Mouse (Mus musculus): ENCODE measurements at regions not wholly inside any gene's neighbourhood (a gene's known extent, or its start where the extent isn't known, plus 50 kb on each side); places are given as distances from the start of the nearest gene placed in this dataset.

- Histone ChIP-seq H3K4me3 (no peak overlapping the region), H3K27ac (no peak overlapping the region), H3K36me3 (no peaks in the 10 kb centered on the region), H3K27me3 (replicated peaks) (peaks cover 23% of the 10 kb centered on the region), H3K9me3 (no peaks in the 10 kb centered on the region), H3K4me2 (replicated peaks) (no peak overlapping the region), H3K9ac (no peak overlapping the region), H3K4me1 (peaks cover 63% of the 10 kb centered on the region)
- no peak for ATAC-seq (ENCODE audit: low FRiP score, low read depth)
- WGBS = 38% methylated on average over 7 of the region's 7 CpGs
Measured at GRCm38 (mm10) chr11:117413133-117413532, 71.0 kb upstream of the Gm11733 start.

DNA sequence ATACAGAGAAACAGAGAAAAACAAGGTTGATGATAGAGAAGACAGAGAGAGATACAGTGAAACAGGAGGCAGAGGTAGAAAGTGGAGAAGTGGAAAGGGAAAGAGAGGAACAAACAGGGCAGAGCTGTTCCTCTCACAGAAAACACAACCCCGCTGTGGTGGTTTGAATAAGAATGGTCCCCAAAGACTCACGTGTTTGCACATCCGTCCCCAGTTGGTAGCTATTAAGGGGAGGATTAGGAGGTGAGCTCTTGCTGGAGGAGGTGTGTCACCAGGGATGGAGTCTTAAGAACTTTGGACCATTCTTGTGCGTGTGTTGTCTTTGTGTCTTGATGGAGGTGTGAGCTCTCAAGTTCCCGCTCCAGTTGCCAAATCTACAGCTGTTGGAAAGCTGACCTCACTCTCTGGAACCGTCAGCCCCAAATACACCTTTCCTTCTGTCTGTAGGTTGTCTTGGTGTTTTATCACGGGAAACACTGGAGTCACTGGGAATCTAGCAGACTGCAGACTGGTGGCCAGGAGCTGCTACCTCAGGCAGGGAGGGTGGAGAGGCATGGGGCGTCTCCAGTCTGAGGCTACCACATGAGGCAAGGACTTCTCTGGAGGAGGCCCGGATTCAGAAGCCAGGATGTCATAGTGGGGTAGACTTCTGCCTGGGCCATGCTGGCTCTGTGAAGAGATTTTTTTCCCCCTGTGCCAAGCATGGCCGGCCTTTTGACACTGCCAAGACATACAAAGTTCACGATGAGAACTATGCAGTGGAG is 70.0 kb upstream of the Gm11733 start:
- WGBS = 18% methylated on average over 11 of the region's 11 CpGs
- Histone ChIP-seq H3K27me3 (replicated peaks) (peaks cover 29% of the 10 kb centered on the region), H3K27ac (no peak overlapping the region)

DNA sequence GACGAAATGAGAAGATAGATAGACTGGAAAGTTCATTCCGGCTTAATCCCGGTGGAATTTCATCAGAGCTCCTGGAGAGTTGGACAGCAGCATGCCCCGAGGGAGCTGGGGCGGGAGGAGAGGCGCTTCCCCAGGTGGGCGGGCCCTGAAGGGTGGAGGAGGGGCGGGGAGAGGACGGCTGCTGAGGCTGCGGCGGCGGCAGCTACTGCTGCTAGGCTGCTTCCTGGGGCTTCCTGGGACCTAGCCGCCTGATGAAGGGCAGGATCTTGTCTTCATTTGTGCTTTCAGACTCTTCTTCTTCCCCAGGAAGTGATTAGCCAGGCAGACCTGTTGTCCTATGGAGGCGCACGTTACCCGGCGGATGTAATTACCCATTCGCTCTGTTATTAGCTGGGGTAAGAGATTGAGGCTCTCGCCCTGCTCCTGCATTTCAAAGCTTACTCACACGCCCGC is 69.3 kb upstream of the Gm11733 start:
- no peak for ATAC-seq (ENCODE audit: low FRiP score, low read depth)
- Histone ChIP-seq H3K4me3 (peak overlapping the region; percentile 7), H3K27ac (no peak overlapping the region), H3K4me2 (replicated peaks) (peak overlapping the region; percentile 50), H3K9me3 (no peaks in the 10 kb centered on the region), H3K9ac (no peak overlapping the region), H3K4me1 (peaks cover 52% of the 10 kb centered on the region), H3K36me3 (no peaks in the 10 kb centered on the region), H3K27me3 (replicated peaks) (peaks cover 32% of the 10 kb centered on the region)
- under 1% methylated on average over 21 of the region's 21 CpGs for WGBS

More for the DNA sequence above, 70.0 kb upstream of the Gm11733 start:
- no peak for ATAC-seq (ENCODE audit: low FRiP score, low read depth)
- Histone ChIP-seq H3K9me3 (no peaks in the 10 kb centered on the region), H3K4me3 (no peak overlapping the region), H3K4me2 (replicated peaks) (peak overlapping the region; percentile 50; the same call in 1 of the 2 replicates), H3K36me3 (no peaks in the 10 kb centered on the region), H3K4me1 (peaks cover 57% of the 10 kb centered on the region), H3K9ac (no peak overlapping the region)

DNA sequence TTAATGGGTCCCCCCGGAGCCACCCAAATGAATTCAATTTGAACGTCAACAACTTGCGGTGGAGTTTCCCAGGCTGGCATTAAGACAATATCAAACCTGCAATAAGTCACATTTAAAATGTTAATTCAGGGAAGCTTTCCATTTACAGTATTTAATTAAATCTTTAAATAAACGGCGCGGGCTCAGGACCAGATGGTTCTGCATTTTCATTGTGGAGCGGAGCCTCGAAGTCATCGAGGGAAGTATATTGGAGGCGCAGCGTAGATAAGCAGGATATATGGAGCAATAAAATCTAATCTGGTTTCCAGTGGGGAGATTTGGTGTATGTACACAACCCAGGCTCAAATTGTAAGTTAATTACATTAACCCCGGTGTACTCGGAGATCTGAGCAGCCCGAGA is 68.7 kb upstream of the Gm11733 start:
- ATAC-seq (ENCODE audit: low FRiP score, low read depth) = no peak
- no peaks in the 10 kb centered on the region for H3K36me3 ChIP-seq
- no peak overlapping the region for H3K9ac ChIP-seq
- H3K4me2 ChIP-seq (replicated peaks) = peak overlapping the region; percentile 50
- no peak overlapping the region for H3K4me3 ChIP-seq
- no peaks in the 10 kb centered on the region for H3K9me3 ChIP-seq
- peaks cover 47% of the 10 kb centered on the region for H3K4me1 ChIP-seq
- H3K27me3 ChIP-seq (replicated peaks) = peaks cover 32% of the 10 kb centered on the region
- WGBS = 1% methylated on average over 14 of the region's 14 CpGs
- H3K27ac ChIP-seq = no peak overlapping the region

- no peak overlapping the region for H3K4me3 ChIP-seq
- WGBS = 5% methylated on average over 13 of the region's 13 CpGs
- H3K4me1 ChIP-seq = peaks cover 47% of the 10 kb centered on the region
- no peak overlapping the region for H3K27ac ChIP-seq
- ATAC-seq (ENCODE audit: low FRiP score, low read depth) = 0 out of 2 replicates have a peak, but pooled peaks have one; percentile 44
- no peaks in the 10 kb centered on the region for H3K36me3 ChIP-seq
- H3K9ac ChIP-seq = no peak overlapping the region
- no peaks in the 10 kb centered on the region for H3K9me3 ChIP-seq
- peak overlapping the region; percentile 50 for H3K4me2 ChIP-seq (replicated peaks)
- peaks cover 32% of the 10 kb centered on the region for H3K27me3 ChIP-seq (replicated peaks)
Measured at GRCm38 (mm10) chr11:117415955-117416354, 68.2 kb upstream of the Gm11733 start.

DNA sequence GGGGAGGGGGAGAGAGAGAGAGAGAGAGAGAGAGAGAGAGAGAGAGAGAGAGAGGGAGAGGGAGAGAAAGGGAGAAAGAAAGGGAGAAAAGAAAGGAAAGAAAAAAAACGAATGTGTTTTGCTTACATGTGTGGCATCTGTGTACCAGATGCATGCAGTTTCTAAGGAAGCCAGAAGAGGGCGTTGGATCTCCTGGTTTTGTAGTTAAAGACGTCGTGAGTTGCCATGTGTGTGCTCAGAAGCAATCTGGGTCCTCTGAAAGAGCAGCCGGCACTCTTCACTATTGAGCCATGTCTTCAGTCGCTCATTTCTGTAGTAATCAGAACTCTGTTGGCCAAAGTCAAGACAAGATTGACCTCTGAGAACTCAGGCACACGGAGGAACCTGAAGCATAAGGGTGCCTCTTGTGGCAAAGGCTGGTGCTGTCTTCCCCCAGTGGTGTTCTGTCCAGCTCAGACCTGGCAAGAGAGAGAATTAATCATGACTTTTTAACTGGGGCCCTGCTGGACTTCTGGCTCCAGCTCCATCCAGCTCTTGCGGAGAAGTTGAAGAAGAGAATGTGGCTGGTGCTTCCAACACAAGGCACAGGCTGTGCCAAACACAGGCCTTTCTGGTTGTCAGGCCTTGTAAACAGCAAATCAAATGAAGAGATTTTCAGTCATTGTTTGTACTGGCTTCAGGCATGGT is 67.0 kb upstream of the Gm11733 start:
- ATAC-seq (ENCODE audit: low FRiP score, low read depth) = no peak
- Histone ChIP-seq H3K9ac (no peak overlapping the region), H3K27ac (no peak overlapping the region), H3K4me3 (no peak overlapping the region), H3K4me1 (peaks cover 47% of the 10 kb centered on the region), H3K36me3 (no peaks in the 10 kb centered on the region), H3K27me3 (replicated peaks) (peaks cover 32% of the 10 kb centered on the region), H3K9me3 (no peaks in the 10 kb centered on the region), H3K4me2 (replicated peaks) (no peak overlapping the region)
- WGBS = 61% methylated on average over 8 of the region's 8 CpGs

- ATAC-seq (ENCODE audit: low FRiP score, low read depth) = no peak
- Histone ChIP-seq H3K4me1 (peaks cover 45% of the 10 kb centered on the region), H3K4me3 (no peak overlapping the region), H3K27me3 (replicated peaks) (peaks cover 26% of the 10 kb centered on the region), H3K9me3 (no peaks in the 10 kb centered on the region), H3K36me3 (no peaks in the 10 kb centered on the region), H3K9ac (no peak overlapping the region), H3K27ac (no peak overlapping the region), H3K4me2 (replicated peaks) (no peak overlapping the region)
- WGBS = 36% methylated on average over 9 of the region's 9 CpGs
Measured at GRCm38 (mm10) chr11:117417959-117418574, 66.1 kb upstream of the Gm11733 start.

- no peak overlapping the region for H3K27ac ChIP-seq
Measured at GRCm38 (mm10) chr11:117418939-117419338, 65.2 kb upstream of the Gm11733 start.

DNA sequence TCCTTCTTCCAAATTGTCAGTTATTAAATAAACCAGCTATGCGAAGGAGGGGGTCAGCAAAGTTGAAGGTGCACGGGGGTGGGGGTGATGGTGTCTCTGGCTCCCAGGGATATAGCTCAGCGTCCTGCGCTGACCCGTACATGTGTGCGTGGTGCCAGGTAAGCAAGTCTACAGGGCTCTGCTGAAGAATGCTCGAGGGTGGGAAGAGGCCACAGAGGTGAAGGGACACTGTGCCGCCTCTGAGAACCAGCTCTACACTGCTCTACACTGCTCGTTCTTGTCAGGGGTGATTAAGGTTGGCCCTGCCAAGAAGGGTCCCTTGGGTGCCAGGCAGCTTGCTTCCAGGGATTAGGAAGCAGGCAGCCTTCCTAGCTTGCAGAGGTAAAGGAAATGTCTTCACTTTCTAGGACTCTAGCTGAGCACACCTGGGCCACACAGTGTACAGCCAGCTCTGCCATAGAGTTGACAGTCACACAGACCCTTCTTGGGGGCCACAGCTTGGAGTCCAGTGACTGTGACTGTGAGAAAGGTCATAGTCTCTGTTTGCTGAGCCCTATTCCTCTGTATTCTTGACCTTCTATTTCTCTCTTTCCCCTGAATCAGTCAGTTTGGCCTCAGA is 64.7 kb upstream of the Gm11733 start:
- no peaks in the 10 kb centered on the region for H3K9me3 ChIP-seq
- H3K4me2 ChIP-seq (replicated peaks) = no peak overlapping the region
- no peak overlapping the region for H3K27ac ChIP-seq
- 78% methylated on average over 9 of the region's 9 CpGs for WGBS
- no peak overlapping the region for H3K4me3 ChIP-seq
- H3K4me1 ChIP-seq = peaks cover 31% of the 10 kb centered on the region
- no peak for ATAC-seq (ENCODE audit: low FRiP score, low read depth)
- H3K27me3 ChIP-seq (replicated peaks) = peaks cover 13% of the 10 kb centered on the region
- no peak overlapping the region for H3K9ac ChIP-seq
- H3K36me3 ChIP-seq = no peaks in the 10 kb centered on the region

More at GRCm38 (mm10) chr11:117418939-117419338, 65.2 kb upstream of the Gm11733 start:
- Histone ChIP-seq H3K9ac (no peak overlapping the region), H3K4me1 (peaks cover 36% of the 10 kb centered on the region), H3K27me3 (replicated peaks) (peaks cover 18% of the 10 kb centered on the region), H3K4me2 (replicated peaks) (no peak overlapping the region), H3K36me3 (no peaks in the 10 kb centered on the region), H3K9me3 (no peaks in the 10 kb centered on the region), H3K4me3 (no peak overlapping the region)
- WGBS = 81% methylated on average over 3 of the region's 3 CpGs
- no peak for ATAC-seq (ENCODE audit: low FRiP score, low read depth)

GRCm38 (mm10) chr11:117422713-117423112 is 61.5 kb upstream of the Gm11733 start:
- no peaks in the 10 kb centered on the region for H3K9me3 ChIP-seq
- no peak for ATAC-seq (ENCODE audit: low FRiP score, low read depth)
- no peak overlapping the region for H3K4me2 ChIP-seq (replicated peaks)
- no peak overlapping the region for H3K9ac ChIP-seq
- H3K36me3 ChIP-seq = no peaks in the 10 kb centered on the region
- no peak overlapping the region for H3K4me3 ChIP-seq
- WGBS = 84% methylated on average over 6 of the region's 6 CpGs
- H3K27ac ChIP-seq = no peak overlapping the region
- peaks cover 9% of the 10 kb centered on the region; the same call in 1 of the 2 replicates for H3K27me3 ChIP-seq (replicated peaks)
- peaks cover 11% of the 10 kb centered on the region for H3K4me1 ChIP-seq

- no peak overlapping the region for H3K4me3 ChIP-seq
- peaks cover 9% of the 10 kb centered on the region; the same call in 1 of the 2 replicates for H3K27me3 ChIP-seq (replicated peaks)
- no peaks in the 10 kb centered on the region for H3K9me3 ChIP-seq
- no peak for ATAC-seq (ENCODE audit: low FRiP score, low read depth)
- WGBS = 95% methylated on average over 2 of the region's 2 CpGs
- peaks cover 4% of the 10 kb centered on the region for H3K4me1 ChIP-seq
- H3K27ac ChIP-seq = no peak overlapping the region
- no peak overlapping the region for H3K4me2 ChIP-seq (replicated peaks)
- no peak overlapping the region for H3K9ac ChIP-seq
- H3K36me3 ChIP-seq = no peaks in the 10 kb centered on the region
Measured at GRCm38 (mm10) chr11:117423422-117423821, 60.7 kb upstream of the Gm11733 start.

DNA sequence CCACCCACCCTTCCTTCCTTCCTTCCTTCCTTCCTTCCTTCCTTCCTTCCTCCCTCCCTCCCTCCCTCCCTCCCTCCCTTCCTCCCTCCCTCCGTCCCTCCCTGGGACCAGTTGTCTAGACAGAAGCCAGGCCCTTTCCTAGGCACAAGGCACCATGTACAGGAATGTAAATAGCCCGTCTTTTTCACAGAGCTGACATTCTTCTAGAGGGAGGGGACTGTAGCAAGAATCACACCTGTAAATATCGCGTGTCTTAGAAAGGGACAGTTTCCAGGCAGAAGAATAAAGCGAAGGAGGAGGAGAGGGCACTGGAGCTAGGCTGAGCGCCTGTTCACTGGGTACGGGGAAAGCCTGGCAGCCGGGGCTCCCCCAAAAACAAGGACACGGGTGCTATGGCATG is 58.7 kb upstream of the Gm11733 start:
- Histone ChIP-seq H3K9me3 (no peaks in the 10 kb centered on the region), H3K4me3 (no peak overlapping the region), H3K27me3 (replicated peaks) (no peaks in the 10 kb centered on the region; the same call in 1 of the 2 replicates), H3K4me1 (peaks cover 13% of the 10 kb centered on the region), H3K9ac (no peak overlapping the region), H3K4me2 (replicated peaks) (no peak overlapping the region), H3K36me3 (no peaks in the 10 kb centered on the region), H3K27ac (no peak overlapping the region)
- WGBS = 65% methylated on average over 8 of the region's 9 CpGs
- ATAC-seq (ENCODE audit: low FRiP score, low read depth) = no peak
